Mouse (Mus musculus): ENCODE measurements around the gene Pcbp2.

Pcbp2 gene

DNA sequence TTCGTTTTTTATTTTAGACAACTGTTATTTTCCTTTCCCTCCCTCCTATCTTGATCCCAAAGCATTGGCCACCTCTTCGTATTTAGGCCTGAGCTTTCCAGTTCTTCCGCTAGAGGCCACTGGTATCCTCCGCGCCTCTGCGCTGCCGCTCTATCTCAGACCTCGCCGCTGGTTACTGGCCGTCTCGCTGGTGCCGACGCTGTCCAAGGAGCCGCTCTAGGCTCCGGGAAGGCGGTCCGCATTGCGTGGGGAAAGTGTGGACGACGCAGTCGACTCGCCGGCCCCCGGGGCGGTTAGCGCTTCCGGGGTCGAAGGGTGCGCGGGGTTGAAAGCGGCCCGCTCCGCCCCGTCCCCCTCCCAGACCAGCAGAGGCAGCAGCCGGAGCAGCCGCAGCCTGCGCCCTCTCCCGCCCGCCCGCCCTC is at the start of gene Pcbp2:
Gene Pcbp2, plus strand, starts transcription at position 357 of the 422 bp plus-strand sequence.
- DNase-seq (ENCODE audit: low spot score): peak; percentile 96

DNA sequence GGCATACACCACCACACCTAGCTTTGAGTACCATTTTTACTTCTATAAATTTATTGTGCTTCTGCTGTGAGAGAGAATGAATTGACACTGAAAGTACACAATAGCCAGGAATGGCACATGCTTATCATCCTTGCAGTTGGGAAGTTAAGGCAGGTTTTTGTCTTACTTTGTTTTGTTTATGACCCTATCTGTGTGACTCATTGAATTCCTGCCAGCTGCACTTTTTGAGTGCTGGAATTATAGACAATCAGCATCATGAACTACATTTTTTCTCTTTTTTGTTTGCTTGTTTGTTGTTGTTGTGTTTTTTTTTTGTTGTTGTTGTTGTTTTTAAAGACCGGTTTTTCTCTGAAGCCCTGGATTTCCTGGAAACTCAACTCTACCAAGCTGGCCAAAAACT is 49.4 kb upstream of the Pcbp2 start:
- no peak for DNase-seq (ENCODE audit: low spot score)

DNA sequence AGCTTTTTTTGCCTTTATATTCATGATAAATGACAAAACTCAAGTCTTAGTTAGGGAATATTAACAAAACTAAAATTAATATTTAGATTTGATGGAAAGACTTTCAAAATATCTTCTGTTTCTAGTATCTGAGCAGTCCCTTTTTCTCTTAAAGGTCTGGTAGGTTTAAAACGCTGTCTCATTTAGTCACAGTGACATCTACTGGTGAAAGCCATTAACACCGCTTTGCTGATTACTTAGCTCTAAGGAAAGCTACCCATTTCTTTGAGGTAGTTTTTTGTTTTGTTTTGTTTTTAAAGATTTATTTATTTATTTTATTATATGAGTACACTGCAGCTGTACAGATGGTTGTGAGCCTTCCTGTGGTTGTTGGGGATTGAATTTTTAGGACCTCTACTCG is 48.9 kb upstream of the Pcbp2 start:
- DNase-seq (ENCODE audit: low spot score): peak; percentile 64

DNA sequence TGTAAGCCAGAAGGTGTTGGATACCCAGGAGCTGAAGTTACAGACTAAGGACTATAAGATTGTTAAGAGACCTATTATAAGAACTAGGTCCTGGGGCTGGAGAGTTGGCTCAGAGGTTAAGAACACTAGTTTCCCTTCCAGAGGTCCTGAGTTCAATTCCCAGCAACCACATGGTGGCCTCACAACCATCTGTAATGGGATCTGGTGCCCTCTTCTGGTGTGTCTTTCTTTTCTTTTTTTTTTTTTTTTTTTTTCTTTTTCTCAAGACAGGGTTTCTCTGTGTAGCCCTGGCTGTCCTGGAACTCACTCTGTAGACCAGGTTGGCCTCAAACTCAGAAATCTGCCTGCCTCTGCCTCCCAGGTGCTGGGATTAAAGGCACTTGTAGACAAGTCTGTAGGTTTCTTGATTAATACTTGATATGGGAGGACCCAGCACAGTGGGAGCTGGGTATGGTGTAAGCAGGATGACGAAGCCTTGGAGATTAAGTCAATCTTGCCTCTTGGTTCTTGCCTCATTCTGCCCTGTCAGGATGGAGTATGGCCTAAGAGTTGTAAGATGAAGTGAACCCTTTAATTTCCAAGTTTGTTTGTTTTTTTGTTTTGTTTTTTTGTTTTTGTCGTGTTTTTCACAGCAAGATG is 46.6 kb upstream of the Pcbp2 start:
- DNase-seq (ENCODE audit: low spot score): no peak

DNA sequence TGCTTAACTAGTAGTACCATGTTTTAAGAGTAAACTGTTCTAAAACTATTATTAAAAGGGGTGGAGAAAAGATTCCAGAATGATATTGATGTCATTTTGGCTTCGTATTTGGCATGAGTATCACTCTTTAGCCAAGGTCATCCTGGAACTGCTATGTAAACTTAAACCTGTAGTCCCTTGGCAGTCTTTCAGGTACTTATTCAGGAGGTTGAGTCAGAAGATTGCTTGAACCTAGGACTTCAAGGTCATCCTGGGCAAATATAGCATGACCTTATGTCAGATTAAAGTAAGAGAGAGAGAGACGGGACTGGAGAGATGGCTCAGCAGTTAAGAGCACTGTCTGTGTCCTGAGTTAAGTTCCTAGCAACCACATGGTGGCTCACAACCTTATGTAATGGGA is 45.7 kb upstream of the Pcbp2 start:
- no peak for DNase-seq (ENCODE audit: low spot score)

DNA sequence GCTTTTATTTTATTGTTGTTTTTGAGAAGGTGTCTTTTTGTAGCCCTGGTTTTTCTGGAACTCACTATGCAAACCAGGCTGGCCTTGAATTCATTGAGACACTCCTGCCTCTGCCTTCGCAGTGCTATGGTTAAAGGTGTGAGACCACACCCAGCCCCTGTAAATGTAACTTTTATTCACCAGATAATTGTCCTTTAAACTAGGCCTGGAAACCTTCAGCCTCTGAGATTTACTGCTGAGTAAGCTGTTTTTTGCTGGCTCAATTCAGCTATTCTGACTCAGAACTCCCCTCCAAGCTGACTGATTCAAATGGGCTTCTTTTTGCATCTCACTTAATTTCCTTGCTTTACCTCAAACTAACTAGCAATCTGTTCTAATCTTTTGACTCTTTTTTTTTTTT is 43.4 kb upstream of the Pcbp2 start:
- no peak for DNase-seq (ENCODE audit: low spot score)

DNA sequence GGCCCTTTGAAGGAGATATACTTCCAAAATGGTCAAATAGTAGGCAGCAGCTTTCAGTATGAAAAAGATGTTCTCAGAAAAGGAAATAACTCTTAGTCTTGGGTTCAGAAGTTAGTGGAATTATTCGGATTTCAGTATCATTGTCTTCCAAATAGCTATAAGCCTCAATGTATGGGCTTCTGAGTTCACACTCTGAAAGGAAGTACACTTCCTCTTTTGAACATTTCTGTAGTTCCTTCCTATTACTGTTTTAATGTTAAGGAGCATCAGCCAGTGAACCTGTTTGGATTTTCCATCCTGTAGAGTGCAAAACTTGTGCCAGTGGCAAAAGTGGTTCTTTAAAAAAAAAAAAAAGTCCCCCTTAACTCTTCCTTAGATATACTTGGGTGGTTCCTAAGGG is 38.3 kb upstream of the Pcbp2 start:
- DNase-seq (ENCODE audit: low spot score): no peak

DNA sequence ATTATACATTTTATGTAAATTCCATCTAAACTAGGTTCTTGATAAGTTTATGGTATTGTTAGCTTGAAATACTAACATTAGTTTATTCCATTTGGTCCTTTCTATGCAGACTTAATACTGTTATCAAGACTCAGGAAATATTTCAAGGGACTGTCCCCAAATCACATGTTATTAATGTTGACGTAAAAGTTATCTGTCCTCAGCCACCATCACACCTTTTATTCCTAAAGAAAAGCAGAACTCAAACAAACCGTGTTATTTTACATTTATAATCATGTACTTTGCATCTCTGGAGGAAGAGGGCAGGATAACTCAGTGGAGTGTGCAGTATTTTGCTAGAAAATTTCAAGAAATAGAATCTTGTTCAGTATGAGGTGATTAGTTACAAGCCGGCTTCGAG is 37.2 kb upstream of the Pcbp2 start:
- no peak for DNase-seq (ENCODE audit: low spot score)

DNA sequence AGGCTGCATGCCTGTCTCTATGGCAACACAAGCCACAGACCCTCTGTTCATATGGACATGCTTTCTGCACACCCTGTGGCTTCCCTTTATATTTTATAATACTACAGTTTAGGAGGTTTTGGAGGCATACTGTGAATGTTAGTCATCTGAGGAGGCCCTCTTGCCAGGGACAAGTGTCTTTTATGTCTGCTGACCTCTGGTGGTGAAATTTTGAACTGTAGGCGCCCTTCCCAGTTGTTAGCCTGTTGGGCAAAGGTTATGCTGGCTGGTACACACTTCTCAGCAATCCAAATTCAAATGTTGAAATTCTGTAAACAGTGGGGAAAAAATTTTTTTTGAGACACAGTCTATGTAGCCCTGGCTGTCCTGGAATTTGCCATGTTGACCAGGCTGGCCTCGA is 27.8 kb upstream of the Pcbp2 start:
- peak; percentile 91 for DNase-seq (ENCODE audit: low spot score)

DNA sequence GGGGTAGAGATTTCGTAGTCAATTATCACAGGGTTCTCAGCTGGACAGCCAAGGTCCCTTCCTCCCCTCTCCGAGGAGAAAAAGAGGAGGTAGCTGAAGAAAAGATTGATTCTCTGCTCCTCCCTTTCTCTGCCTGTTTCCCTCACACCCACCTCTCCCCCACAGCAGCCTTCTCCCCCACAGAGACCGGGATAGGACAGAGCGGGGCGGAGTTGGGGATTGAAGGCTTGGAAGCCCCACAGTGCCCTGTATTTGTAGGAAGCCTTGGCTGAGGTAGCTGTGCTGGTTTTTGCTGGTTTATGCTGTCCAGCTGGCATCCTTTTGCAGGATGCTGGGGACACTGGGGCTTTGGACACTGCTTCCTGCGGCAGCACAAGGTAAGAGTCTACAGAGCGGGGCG is 25.2 kb upstream of the Pcbp2 start, which contains the start of gene Amhr2:
Gene Amhr2, plus strand, starts transcription at position 222 of the 400 bp plus-strand sequence.
- no peak for DNase-seq (ENCODE audit: low spot score)

DNA sequence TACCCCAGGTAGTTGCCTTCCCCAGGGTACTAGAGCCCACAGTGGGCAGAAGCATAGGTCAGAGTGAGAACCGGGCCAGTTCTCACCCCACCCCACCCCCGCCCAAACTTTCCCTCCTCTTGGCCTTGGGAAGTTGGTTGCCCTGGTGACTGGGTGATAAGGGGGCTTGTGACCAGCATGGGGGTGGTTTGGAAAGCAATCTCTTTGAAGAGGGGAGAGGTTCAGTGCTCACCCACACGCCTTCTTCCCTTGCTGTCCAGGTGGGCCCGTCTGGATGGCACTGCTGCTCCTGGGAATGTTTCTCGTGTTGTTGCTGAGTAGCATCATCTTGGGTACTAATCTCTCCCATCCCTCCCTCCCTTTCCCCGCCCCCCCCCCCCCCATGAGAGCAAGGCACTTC is 23.9 kb upstream of the Pcbp2 start:
- DNase-seq (ENCODE audit: low spot score): no peak

DNA sequence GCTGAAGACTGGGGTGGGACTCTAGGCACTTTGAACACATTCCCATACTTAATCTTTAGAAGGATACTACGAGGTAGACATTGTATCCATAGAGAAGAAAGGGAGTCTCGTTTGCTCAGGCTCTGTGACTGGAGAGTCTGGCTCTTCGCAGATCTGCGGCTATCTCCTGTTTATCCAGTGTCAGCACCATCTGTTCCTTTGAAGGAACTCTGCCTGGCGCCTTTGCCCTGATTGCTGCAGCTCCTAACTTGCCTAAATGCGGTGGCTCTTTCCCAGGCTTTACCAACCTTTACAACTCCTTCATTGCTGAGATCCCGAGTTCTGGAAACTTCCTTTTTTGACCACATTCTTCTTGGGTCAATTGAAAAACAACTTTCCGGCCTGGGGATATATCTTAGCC is 21.0 kb upstream of the Pcbp2 start:
- DNase-seq (ENCODE audit: low spot score): no peak

DNA sequence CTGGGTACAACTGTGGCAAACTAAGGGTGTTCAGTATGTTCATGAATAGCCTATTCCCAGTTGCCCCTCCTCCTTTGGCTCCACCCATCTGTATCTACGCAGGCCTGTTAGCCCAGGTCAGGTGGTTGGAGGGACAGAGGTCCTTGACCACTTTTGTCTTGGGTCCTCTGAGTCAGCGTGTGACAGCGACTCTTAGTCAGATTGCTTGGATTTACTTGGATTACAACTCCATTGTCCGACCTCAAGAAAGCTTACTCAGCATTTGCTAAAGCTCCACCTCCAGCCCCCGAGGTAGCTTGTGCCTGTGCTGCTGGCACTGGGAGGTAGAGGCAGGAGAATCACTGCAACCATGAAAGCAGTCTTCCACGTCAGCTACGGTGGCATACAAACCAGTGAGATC is 19.4 kb upstream of the Pcbp2 start:
- no peak for DNase-seq (ENCODE audit: low spot score)

DNA sequence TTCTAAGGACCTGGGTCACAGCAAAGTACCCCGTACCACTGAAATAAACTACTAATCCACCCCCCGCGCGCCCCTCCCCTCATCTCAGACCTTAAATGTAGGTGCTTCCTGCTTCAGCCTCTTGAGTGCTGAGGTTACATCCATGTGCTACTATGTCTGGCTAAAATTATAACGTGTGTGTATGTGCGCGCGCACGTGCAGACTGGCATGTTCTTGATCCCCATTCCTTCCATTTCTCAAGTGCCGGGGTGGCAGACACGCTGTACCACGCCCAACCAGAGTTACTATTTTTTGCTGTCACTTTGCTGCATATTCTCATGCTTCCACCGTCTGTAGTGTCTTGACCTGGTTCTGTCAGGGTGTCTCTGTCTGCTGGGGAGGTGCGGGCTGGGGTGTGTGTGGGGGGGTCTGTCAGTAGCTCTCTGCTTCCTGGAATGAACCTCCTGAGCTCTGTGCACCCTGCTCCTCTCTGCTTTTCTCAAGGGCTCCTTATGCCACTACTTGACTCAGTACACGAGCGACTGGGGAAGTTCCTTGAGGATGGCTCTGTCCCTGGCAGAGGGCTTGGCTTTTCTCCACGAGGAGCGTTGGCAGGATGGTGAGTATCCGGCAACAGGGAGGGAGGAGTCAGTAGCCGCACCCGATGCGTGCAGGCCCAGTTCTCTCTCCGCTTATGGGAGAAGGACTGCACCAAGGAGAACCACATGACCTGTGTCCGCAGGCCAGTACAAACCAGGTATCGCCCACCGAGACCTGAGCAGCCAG is 18.5 kb upstream of the Pcbp2 start:
- no peak for DNase-seq (ENCODE audit: low spot score)

DNA sequence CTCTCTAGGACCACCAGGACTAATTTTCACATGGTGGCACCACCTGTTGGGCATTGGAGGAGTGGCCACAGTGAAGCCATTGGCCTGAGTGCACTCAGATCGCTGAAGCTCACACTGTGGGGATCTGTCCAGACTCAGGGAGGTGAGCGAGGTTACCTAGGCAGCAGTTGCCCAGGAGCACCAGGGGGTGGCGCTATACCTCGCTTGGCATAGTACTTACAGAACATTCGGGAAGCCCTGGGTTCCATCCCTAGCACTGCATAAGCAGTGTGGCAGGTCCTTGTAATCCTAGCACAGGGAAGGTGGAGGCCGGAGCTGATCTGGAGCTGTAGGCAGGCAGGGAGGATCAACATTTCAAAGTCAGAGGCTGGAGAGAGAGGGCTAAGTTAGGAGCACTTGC is 14.3 kb upstream of the Pcbp2 start:
- DNase-seq (ENCODE audit: low spot score): no peak

DNA sequence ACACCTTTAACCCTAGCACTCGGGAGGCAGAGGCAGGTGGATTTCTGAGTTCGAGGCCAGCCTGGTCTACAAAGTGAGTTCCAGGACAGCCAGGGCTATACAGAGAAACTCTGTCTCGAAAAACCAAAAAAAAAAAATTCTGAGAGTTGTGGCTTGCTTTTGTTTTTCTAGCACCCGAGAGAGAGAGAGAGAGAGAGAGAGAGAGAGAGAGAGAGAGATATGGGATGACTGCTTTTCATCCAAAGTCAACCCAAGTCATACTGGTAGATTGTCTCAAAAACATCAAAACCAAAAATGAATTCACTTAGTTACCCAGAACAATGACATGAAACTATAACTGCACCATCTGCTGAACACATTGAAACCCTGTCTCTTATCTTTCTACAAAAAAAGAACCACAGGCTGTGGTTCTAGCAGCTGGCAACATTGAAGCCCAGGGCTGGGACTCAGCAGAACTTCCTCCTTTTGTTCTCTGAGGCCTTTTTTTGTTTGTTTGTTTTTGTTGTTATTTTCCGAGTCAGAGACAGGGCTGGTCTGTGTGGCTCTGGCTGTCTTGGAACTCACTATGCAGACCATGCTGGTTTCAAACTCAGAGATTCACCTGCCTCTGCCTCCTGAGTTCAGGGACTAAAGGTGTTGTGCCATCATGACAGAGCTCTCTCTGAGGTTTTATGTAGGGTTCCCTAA is 12.1 kb upstream of the Pcbp2 start:
- no peak for DNase-seq (ENCODE audit: low spot score)

DNA sequence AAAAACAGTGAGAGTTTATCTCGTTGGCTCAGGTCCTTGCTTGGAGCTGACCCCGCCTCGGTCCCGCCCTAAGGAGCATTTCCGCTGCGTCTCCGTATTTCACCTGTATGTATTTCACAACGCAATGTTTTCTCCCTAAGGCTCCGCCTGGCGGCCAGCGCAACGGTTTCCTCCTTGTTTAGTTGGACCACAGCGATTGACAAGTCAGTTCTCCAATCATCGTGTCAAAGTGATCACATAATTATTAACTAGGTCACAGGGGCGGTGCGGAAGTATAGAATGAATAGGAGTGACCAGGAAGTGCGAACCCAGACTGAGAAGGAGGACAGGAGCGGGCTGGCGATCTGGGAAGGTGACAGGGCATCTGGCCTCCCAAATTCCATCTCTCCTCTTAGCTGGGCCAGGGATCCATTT is 11.4 kb upstream of the Pcbp2 start, which contains the start of gene Prr13:
Gene Prr13, plus strand, starts transcription at position 125 of the 414 bp plus-strand sequence.
- DNase-seq (ENCODE audit: low spot score): peak; percentile 95

DNA sequence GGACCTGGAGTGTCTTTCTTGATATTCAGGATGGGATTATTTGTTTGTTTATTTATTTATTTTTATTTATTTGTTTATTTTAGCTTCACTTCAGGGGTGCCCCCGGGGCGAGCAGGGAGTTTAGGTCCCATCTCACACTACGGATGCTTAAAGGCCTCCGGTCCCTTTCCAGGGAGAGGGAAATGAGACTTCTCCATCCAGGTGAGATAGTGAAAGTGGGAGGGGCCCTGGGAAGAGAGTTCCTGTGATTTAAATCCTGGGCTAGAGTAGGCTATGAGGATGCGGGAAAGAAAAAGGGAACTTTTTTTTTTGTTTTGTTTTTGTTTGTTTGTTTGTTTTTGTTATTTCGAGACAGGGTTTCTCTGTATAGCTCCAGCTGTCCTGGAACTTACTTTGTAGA is 11.0 kb upstream of the Pcbp2 start:
- no peak for DNase-seq (ENCODE audit: low spot score)

DNA sequence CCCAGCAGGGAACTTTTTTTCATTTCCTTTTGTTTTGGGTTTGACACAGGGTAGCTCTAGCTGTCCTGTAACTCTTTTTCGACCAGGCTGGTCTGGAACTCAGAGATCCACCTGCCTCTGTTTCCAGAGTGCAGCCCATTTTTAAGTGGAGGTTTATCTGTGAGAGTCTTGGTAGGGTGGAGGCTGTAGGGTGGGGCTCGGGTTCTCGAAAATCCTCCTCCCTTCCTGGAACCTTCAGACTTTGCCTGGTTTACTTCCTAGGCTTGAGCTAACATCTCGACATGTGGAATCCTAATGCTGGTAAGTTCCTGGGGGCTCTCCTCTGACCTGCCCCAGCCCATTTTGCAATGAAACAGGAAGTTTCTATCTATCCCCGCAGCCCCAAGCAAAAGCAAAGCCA is 10.5 kb upstream of the Pcbp2 start:
- no peak for DNase-seq (ENCODE audit: low spot score)

DNA sequence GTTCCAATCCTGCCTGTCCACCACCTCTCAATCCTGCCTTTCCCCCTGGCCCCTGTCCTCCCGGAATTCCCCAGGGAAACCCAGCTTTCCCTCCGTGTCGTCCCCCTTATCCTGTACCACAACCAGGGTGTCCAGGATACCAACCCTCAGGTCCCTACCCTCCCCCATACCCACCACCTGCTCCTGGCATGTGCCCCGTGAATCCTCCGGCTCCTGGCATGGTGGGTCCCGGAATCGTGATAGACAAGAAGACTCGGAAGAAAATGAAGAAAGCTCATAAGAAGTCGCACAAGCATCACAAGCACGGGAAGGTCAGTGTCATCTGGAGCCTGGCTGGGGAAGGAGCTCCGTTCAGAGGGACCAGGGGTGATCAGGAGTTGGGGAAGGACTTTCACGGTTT is 9.9 kb upstream of the Pcbp2 start:
- no peak for DNase-seq (ENCODE audit: low spot score)

DNA sequence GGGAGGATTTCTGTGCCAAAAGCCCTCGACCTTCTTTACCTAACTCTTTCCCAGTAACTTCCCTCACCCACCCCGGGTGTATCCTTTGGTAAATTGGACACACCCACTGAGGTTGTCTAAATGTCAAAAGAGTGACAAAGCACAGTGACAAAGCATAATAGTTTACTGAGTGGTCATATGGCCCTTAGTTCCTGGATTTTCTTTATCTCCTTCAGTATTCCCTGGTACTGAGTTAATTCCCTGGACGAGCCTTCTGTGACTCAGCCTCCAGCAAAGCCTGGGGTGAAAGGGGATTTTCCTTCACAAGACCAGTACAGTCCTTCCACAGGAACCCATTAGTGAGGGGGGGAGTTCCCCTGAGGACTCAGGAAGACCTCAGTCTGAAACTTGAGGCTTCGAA is 9.4 kb upstream of the Pcbp2 start:
- no peak for DNase-seq (ENCODE audit: low spot score)

DNA sequence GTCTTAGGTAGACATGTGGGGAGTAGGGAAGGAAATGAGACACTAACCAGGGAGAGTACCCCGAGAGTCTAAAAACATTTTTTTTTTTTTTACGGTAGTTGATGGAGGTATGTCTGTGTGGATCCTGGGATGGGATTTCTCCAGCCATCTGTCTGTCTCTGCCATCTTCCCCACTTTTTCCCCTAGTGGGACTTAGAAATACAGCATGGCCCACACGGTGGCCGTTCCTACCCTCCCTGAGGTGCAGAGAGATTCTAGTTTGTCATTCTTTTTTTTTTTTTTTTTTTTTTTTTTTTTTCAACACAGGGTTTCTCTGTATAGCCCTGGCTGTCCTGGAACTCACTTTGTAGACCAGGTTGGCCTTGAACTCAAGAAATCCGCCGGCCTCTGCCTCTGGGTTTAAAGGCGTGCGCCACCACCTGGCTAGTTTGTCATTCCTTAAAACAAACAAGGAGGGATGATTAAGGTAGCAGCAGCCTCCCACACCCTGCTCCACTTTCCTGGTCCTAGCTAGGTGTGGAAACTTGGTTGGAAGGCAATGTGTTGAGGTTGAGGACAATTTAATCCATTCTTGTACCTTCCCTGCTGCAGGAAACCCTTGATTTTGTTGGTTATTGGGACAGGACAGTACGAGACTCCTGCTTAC is 8.8 kb upstream of the Pcbp2 start:
- no peak for DNase-seq (ENCODE audit: low spot score)

DNA sequence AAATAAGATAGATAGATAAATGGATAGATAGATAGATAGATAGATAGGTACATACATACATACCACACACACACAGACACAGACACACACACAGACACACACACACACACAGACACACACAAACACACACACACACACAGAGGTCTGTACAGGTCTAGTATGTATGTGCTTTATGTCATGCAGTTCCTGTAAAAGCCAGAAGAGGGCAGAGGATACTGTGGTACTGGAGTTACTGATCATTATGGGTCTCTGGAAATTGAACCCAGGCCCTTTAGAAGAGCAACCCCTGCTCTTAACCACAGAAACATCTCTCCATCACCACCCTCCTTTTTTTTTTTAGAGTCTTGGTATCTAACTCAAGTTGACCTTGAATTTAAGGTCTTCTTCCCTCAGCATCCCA is 6.7 kb upstream of the Pcbp2 start:
- DNase-seq (ENCODE audit: low spot score): no peak
